Mouse (Mus musculus) frontal cortex, postnatal 25 days (tissue): ENCODE results near the gene Snd1.

Experiments
- DNase-seq, 2 experiments: peaks; one replicate each; pipeline ENCODE4 v3.0.0; 2022; ENCODE audit warnings: low spot score in 2 of 2

Gene Snd1

GRCm38 (mm10) chr6:28542298-28542701 is 67.4 kb downstream of the Snd1 start:
- peak in 1 of 2 experiments; percentile 30 for DNase-seq

DNA sequence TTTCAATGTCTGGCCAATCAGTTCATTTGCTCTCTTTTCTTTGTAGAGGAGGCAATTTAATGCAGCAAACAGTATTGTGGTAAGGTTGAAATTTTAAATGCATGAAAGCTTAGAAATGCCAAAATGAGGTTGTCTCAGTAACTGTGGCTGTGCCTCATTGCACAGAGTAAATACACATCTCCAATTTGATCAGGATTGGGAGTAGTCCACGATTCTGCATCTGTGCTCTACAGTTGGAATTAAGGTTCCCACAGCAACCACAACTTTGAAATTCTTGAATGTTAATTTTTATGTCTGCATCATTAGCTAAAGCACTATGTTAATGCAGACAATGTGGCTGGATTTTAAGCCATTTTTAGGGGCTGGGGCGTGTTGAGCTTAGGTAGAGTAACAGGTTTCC is 72.0 kb downstream of the Snd1 start:
- no peak for DNase-seq

- DNase-seq: no peak
Observed at GRCm38 (mm10) chr6:28549374-28549773, 74.4 kb downstream of the Snd1 start.

- DNase-seq: no peak
Observed at GRCm38 (mm10) chr6:28550255-28551004, 75.5 kb downstream of the Snd1 start.

DNA sequence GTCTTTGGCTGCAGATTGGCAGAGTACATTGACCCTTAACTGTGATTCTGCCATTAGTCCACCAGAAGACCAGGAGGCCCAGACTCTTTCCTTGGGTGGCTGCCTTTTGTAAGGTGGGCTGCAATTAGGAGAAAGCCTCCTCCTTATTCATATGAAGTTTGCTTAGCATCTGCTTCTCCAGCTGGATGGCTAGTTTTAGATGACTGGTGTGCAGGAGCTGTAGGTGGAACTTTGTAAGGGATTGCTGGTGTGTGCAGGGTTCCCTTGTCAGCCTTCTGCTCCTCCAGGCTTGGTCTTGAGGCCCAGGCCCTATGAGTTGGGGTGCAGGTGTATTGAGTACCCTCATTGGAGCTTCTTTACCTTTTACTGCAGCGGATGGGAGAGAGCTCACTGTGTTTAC is 79.5 kb downstream of the Snd1 start:
- no peak for DNase-seq

DNA sequence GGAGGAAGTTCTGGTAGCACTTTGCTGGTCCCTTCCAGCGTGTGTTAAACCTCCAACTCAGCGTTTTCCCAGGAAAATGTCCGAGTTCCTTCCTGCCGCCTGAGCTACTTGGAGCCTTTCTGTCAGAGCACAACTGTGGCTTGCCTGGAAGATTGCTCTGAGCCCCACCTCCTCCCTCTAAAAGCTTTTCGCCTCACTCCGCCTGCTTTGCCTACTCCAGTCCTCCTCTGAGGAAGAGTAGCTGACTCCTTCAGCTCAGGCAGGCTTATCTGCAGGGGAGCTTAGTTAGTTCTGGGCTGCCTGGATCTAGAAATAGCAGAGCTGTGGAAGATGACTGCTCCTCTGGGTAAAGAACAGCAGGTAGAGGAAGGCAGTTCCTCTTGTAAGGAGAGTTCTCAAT is 80.1 kb downstream of the Snd1 start:
- no peak for DNase-seq

DNA sequence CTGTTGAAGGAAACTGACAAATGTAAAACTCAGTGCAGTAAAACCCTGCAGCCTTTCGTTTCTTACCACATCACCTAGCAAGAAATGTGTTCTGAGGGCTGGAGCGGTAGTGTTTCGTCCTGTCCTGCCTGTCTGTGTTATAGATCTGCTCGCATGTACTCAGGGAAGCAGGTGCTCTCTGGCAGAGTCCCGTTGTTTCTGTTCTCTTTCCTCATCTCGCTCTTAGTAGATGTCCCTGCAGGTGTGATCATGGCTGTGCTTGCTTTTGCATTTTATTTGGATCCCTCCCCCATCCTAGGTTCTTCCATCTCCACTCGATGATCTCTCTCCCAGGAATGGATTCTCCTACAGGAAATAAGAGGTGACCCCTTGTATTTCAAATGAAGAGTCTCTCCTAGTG is 80.5 kb downstream of the Snd1 start:
- DNase-seq: no peak

DNA sequence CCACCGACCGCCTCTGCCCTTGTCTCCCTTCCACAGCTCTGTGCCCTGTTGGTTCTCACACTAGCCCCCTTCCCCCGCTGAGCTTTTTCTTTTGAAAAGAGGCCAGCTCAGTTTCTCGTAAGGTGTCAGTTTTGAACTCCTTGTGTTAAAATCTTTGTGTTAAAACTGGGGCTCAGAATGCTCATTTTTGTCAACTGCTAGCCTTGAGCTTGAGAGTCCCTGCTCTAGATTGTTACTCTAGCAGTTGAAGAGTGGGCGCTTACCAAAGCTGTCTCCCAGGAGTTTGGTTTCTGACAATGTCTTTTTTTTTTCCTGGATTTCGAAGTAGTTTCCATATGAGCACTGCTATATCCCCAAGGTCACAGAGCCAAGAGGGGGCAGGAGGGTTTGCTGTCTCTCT is 82.8 kb downstream of the Snd1 start:
- no peak for DNase-seq

GRCm38 (mm10) chr6:28559419-28559818 is 84.5 kb downstream of the Snd1 start:
- DNase-seq: no peak

GRCm38 (mm10) chr6:28561291-28561995 is 86.5 kb downstream of the Snd1 start:
- DNase-seq: no peak

GRCm38 (mm10) chr6:28562323-28563044 is 87.5 kb downstream of the Snd1 start:
- no peak for DNase-seq

DNA sequence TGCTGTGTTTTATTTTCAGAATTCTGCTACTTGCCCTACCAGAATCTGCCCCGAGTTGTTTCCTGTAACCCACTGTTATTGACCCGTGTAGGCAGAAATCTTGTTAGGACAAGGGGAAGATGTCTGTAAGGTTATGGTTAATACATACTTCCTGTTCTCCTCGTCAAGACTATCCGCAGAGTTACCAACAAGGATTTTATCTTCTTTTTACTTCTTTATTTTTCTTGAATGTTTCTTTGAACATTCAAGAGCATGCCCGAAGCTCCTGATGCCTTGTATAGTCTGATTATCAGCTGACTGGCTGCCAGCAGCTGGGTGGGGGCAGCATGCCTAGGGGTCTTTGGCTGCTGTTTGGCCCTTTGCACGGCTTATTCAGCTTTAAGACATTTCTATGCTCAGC is 93.0 kb downstream of the Snd1 start:
- DNase-seq: no peak

- no peak for DNase-seq
Observed at GRCm38 (mm10) chr6:28571946-28572345, 97.0 kb downstream of the Snd1 start.

DNA sequence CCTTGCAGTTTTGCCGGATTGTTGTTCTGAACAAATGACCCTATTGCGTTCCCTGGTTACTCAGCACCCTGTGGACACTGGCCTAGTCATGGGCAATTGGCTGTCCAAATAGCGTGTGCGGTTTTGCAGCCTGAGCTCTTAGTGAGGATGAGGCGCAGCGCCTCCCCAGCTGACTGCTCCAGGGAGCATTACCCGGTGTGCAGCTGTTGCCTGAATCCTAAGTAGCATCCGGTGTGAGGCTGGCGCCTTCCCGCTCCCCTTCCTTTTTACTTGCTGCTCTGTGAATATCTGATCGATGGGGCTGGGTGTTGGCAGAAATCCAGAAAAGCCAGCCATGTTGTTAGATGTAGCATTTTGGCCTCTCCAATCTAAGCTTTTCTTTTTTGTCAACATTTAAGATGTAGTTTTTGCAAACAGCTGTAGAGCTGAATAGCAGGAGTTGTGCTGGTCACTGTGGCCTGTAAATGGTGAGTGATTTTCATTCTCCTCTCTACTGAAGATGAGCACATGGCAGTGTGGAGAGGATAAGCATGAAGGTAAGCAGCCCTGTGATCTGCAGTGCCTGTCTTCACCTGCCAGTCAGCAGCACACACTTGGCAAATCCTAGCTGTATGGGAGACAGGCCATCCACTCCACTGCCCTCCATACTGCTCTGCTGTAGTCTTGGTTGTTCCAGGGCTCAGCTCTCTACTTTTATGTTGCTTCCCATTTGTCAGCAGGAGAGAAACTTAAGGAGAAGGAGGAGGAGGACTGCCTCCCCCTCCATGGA is 98.2 kb downstream of the Snd1 start:
- DNase-seq: no peak

DNA sequence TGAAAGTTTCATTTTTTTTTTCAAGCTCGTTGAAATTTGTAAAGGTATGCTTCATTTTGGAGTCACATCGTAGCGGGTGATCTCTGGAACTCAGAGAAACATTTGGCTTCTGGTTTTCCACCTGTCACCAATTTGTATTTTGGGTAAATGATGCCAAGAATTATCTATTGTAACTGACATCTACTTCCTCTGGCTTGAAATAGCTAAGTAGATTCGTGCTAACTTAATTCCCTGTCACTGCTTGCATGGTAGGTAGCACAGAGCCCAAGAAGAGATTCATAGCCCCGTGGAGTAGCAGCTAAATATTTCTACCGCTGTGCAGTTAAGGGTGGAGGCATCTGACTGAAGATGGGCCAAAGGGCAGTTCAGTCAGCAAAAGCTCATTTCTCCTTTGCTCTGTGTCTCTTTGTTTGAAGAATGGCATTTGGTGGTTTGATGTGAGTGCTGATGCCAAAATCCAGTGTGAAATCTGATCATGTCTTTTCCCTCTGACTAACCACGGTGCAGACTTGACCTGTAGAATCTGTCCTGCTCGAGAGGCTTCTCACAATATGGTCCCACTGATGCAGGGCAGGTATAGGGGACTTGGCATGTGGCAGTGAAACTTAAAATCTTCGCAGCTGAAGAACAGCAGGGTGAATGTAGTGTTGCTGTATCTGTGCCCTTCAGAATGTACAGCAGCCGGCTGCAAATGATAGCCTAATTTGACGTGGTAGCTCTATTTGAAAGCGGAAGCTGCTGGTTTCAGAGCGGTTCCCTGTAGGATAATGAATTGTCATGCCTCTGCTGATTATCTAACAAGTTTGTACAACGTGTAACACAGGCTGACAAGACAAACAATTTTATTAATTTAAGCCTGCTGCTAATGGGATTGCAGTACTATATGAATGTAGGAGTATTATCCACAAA is 101.7 kb downstream of the Snd1 start:
- DNase-seq: no peak

DNA sequence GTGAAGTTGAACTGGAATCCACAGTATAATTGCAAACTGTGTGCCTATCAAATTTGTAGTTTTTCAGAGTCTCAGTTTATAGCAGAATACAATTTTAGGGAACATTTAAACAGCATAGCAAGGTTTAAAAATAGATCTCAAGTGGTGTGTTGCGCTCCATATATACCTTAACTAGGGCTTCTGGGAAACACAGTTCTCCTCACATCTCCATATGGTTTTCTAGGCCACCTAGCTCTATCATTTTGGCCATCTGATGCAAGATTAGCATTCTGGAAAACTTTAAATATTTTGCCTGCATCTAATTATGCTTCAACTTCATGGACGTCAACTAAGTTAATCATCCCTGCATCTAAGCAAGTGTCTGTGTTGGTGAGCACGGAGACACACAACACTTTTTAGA is 107.9 kb downstream of the Snd1 start:
- DNase-seq: no peak

- no peak for DNase-seq
Observed at GRCm38 (mm10) chr6:28583399-28583798, 108.5 kb downstream of the Snd1 start.

- no peak for DNase-seq
Observed at GRCm38 (mm10) chr6:28586806-28587205, 111.9 kb downstream of the Snd1 start.

DNA sequence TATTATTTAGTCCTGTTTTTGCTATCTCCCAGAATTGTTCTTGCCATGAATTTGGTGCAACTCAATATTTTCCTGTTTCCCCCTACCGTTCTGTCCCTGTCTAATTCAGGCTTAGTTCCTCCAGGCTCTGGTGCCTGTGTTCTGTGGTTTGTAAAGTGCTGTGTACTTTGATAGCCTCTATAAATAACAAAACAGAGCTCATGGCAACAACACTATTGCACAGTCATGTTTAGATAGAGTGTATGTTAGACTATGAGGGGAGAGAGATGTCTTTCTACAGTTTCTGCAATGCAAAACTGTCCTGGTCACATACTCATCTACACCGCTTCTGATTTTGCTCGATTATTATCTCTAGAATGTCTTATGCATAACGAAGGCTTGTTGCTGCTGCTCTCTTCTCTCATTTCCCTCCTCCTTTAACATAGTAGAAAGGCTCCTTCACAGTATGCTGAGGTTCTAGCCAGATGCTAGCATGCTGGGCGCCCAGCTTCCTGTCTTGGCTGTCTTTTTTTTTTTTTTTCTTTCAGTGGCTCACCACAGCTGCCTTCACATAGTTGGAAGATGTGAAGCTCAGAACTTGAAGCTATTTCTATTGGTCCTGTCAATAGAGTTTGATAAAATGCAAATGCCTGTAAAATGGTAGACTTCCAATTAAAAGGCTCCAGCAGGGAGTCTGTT is 113.7 kb downstream of the Snd1 start:
- DNase-seq: no peak

- DNase-seq: no peak
Observed at GRCm38 (mm10) chr6:28592323-28592893, 117.5 kb downstream of the Snd1 start.
